Mouse (Mus musculus) hindbrain, embryonic 15.5 days (tissue): ENCODE measurements at regions not wholly inside any gene's neighbourhood (a gene's known extent, or its start where the extent isn't known, plus 50 kb on each side); places are given as distances from the start of the nearest gene placed in this dataset.

Experiments
- ATAC-seq: fragments of 200-750 bp; cut with Nextera tagmentation; 2 replicates; pipeline ENCODE4 v1.8.0; 2017; ENCODE audit warnings: low read depth, moderate number of reproducible peaks, moderate TSS enrichment; ENCODE audit not compliant: low FRiP score
- H3K27ac ChIP-seq: fragments of 300-500 bp; sonication (generic); replicated peaks from 2 replicates; pipeline ENCODE4 v1.5.1; 2015; ENCODE audit warnings: mild to moderate bottlenecking, inconsistent platforms
- H3K27me3 ChIP-seq: fragments of 300-500 bp; sonication (generic); 2 replicates; pipeline ENCODE4 v1.6.1; 2015; ENCODE audit warnings: control low read depth, inconsistent platforms
- H3K36me3 ChIP-seq: fragments of 300-500 bp; sonication (generic); 2 replicates; pipeline ENCODE4 v1.6.1; 2015; ENCODE audit warnings: control low read depth, inconsistent platforms
- H3K4me1 ChIP-seq: fragments of 300-500 bp; sonication (generic); replicated peaks from 2 replicates; pipeline ENCODE4 v1.6.1; 2015; ENCODE audit warnings: control low read depth, inconsistent platforms
- H3K4me2 ChIP-seq: fragments of 300-500 bp; sonication (generic); 2 replicates; pipeline ENCODE4 v1.6.1; 2015; ENCODE audit warnings: moderate library complexity, mild to moderate bottlenecking, inconsistent platforms
- H3K4me3 ChIP-seq: fragments of 300-500 bp; sonication (generic); 2 replicates; pipeline ENCODE4 v1.5.1; 2015; ENCODE audit warnings: mild to moderate bottlenecking, inconsistent platforms
- H3K9ac ChIP-seq: fragments of 300-500 bp; sonication (generic); 2 replicates; pipeline ENCODE4 v1.6.1; 2015; ENCODE audit warnings: inconsistent platforms
- H3K9me3 ChIP-seq: fragments of 300-500 bp; sonication (generic); 2 replicates; pipeline ENCODE4 v1.6.1; 2016; ENCODE audit warnings: control low read depth, inconsistent platforms
- WGBS: fragments of 180-500 bp; shearing (Covaris S2); methylation state at CpG from one replicate; pipeline ENCODE4 v1.1.7; 2015; 5-methylcytosine and 5-hydroxymethylcytosine counted together

DNA sequence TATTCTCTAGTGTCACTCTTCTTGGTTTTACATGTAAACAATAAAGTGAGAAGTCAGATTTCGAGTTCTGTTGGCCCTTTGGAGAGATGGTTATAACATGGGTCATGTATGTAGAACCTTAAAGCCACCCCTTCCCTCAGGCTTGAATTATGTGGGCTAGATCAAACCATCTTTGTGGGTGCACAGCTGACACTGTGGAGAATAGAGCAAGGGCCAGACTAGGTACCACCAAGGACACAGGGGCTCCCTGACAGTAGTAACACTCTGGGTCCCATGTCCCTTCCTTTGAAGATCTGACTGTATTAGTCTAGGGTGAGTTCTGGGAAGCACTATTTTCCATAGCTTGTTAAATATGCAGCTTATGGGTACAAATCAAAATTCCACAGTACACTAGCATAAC, 156.2 kb downstream of the Fam124b start:
- Histone ChIP-seq H3K9ac (no peak overlapping the region), H3K27ac (0 out of 2 replicates have a peak overlapping the region, but pooled peaks have one; percentile 15), H3K4me2 (no peak overlapping the region), H3K4me3 (no peak overlapping the region), H3K27me3 (no peaks in the 10 kb centered on the region), H3K9me3 (no peaks in the 10 kb centered on the region), H3K36me3 (no peaks in the 10 kb centered on the region), H3K4me1 (no peaks in the 10 kb centered on the region)
- WGBS = 83% methylated on average over 1 of the region's 1 CpGs
- ATAC-seq = no peak

DNA sequence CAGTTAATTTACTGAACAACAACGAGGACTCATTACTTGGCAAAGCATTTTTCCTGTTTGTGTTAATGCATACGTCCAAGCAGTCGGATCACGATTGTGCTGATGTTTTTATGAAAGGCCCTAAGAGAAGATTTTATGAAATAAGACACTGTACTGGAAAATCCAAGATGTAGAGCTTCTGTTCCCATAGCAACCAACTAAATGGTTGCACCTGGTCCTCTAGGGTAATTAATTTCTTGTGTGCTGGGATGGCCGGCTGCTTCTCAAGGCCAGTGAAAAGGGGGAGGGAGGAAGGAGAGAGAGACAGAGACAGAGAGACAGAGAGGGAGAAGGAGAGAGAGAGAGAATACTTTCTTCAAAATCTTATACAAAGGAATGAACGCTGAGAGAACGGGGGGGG, 156.6 kb downstream of the Fam124b start:
- Histone ChIP-seq H3K9me3 (no peaks in the 10 kb centered on the region), H3K27me3 (no peaks in the 10 kb centered on the region), H3K4me1 (no peaks in the 10 kb centered on the region), H3K27ac (no peak overlapping the region), H3K9ac (no peak overlapping the region), H3K36me3 (no peaks in the 10 kb centered on the region), H3K4me2 (no peak overlapping the region), H3K4me3 (no peak overlapping the region)
- 0 out of 2 replicates have a peak, but pooled peaks have one; percentile 34 for ATAC-seq
- 53% methylated on average over 7 of the region's 7 CpGs for WGBS

DNA sequence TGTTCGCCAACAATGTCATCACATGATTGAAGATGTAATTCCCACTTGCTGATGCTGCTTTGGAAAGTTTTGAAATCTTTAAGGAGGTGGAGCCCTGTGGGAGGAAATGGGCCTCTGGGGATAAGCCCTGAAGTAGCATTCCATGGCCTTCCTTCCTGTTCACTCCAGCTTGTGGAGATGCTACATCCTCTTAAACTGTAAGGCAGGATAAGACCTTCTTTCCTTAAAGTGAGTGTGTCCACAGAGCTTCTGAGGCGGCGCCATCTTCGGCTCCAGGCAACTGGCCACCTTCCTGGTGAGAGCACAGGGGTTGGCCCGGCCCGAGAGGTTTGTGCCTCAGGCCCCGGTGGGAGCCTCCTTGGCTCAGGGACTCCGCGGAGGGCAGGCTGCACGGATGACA, 173.1 kb downstream of the Fam124b start:
- Histone ChIP-seq H3K4me1 (no peaks in the 10 kb centered on the region), H3K9me3 (no peaks in the 10 kb centered on the region), H3K4me3 (no peak overlapping the region), H3K36me3 (no peaks in the 10 kb centered on the region), H3K4me2 (no peak overlapping the region), H3K27me3 (no peaks in the 10 kb centered on the region), H3K9ac (no peak overlapping the region), H3K27ac (no peak overlapping the region)
- 95% methylated on average over 10 of the region's 10 CpGs for WGBS
- ATAC-seq = no peak

DNA sequence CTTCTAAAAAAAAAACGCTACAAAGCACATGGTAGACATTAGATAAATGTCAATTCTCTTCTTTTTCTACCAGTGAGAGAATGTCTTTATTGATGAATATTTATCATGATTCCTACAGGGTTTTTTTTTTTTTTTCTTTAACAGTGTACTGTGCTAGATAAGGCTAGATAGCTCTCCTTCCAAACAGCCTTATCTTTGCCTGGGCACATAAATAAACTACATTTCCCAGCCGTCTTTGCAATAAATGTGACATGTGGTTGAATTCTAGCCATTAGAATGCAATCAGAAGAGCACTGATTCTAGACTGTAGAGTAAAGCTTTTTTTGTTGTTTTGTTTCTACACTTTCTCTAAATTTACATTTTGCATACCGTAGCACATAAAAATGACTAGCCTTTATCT, 177.9 kb downstream of the Fam124b start:
- no peak overlapping the region for H3K27ac ChIP-seq
- no peaks in the 10 kb centered on the region for H3K36me3 ChIP-seq
- no peak overlapping the region for H3K9ac ChIP-seq
- no peaks in the 10 kb centered on the region for H3K9me3 ChIP-seq
- 92% methylated on average over 3 of the region's 3 CpGs for WGBS
- H3K4me1 ChIP-seq = no peaks in the 10 kb centered on the region
- no peak for ATAC-seq
- H3K4me2 ChIP-seq = no peak overlapping the region
- no peaks in the 10 kb centered on the region for H3K27me3 ChIP-seq
- no peak overlapping the region for H3K4me3 ChIP-seq

DNA sequence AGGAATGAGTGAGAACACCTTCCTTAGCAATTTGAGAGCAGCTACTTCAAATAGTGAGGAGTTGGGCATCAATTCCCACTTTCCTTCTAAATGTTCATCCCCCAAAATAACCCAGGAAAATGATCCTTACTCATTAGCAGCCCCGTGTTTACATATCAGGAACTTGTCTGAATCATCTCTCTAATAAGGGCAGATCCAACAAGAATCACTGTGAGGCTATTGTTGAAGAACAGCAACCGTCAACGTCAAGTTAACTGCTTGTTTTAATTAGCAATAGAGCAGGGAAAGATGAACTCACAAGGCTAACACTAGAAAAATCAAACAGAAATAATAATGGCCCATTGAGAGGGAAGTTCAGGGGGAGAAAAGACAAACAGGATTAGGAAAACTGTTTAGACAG, 178.4 kb downstream of the Fam124b start:
- WGBS = 60% methylated on average over 3 of the region's 3 CpGs
- no peak for ATAC-seq
- no peak overlapping the region for H3K27ac ChIP-seq

DNA sequence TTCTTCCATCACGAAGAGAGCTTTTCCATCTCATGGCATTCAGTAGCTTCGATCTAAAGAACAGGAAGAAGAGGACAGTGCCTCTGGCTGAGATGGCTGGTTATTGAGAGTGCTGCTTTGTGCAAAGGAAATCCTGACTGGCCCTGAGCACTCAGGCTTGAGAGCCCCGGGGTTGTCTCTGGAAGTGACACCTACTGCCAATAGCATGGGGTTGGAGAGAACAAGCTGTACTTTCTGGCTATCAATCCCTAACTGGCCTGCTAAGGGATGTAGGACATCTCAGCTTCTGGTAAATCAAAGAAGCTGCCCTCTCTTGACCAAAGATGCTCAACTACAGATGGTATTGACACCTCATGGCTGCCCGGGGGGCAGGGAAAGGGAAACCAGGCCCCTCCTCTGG, 178.2 kb upstream of the Serpine2 start:
- no peaks in the 10 kb centered on the region for H3K9me3 ChIP-seq
- H3K36me3 ChIP-seq = no peaks in the 10 kb centered on the region
- H3K27me3 ChIP-seq = no peaks in the 10 kb centered on the region
- H3K4me2 ChIP-seq = no peak overlapping the region
- no peak overlapping the region for H3K9ac ChIP-seq
- H3K27ac ChIP-seq = no peak overlapping the region
- no peak for ATAC-seq
- no peaks in the 10 kb centered on the region for H3K4me1 ChIP-seq
- H3K4me3 ChIP-seq = no peak overlapping the region
- WGBS = 86% methylated on average over 4 of the region's 4 CpGs

More for the DNA sequence above, 178.4 kb downstream of the Fam124b start:
- H3K4me2 ChIP-seq = no peak overlapping the region
- H3K9ac ChIP-seq = no peak overlapping the region
- no peak overlapping the region for H3K4me3 ChIP-seq
- H3K9me3 ChIP-seq = no peaks in the 10 kb centered on the region
- no peaks in the 10 kb centered on the region for H3K4me1 ChIP-seq
- no peaks in the 10 kb centered on the region for H3K36me3 ChIP-seq
- H3K27me3 ChIP-seq = no peaks in the 10 kb centered on the region

DNA sequence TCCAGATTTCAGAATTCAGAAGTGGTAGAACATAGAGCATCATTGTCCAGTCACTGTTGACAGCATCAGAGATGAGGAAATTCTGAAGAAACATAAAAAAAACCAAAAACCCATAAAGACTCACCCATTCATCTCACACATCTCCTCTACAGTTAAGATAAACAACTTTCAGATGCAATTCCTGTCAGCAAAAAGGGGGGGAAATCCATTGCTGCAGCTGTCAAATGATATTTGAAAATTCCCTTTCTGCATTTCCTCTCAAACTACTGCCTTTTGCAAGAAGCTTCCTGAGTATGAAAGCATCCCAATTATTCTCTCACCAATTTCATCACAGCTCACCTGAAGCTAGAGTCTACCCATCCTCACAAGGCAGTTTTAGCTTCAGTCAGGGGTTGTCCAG, 177.1 kb upstream of the Serpine2 start:
- no peaks in the 10 kb centered on the region for H3K27me3 ChIP-seq
- no peak for ATAC-seq
- no peaks in the 10 kb centered on the region for H3K9me3 ChIP-seq
- H3K9ac ChIP-seq = no peak overlapping the region
- peaks cover 8% of the 10 kb centered on the region for H3K4me1 ChIP-seq
- no peak overlapping the region for H3K4me2 ChIP-seq
- H3K4me3 ChIP-seq = no peak overlapping the region
- no peaks in the 10 kb centered on the region for H3K36me3 ChIP-seq
- H3K27ac ChIP-seq = no peak overlapping the region

DNA sequence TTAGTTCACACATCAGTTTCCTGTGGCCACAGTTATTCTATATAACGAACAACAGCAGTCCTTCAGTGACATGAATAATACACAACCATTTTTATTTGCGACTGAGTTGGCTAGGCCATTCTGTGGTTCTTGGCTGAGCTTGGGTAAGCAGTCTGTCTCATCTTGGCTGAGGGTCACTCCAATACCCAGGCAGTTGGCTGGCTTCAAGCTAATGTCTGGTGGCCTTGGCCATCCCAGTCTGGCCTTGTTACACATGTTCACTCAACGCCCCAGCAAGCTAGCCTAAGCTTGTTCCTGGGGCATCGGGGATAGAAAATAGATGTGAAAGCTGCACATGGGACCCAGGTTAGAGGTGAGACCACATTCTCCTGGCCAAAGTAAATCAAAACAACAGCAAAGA, 175.5 kb upstream of the Serpine2 start:
- Histone ChIP-seq H3K9me3 (no peaks in the 10 kb centered on the region), H3K27me3 (no peaks in the 10 kb centered on the region), H3K4me3 (no peak overlapping the region), H3K9ac (no peak overlapping the region), H3K4me2 (no peak overlapping the region), H3K36me3 (no peaks in the 10 kb centered on the region), H3K4me1 (peaks cover 17% of the 10 kb centered on the region), H3K27ac (no peak overlapping the region)
- 95% methylated on average over 4 of the region's 4 CpGs for WGBS
- ATAC-seq = no peak

DNA sequence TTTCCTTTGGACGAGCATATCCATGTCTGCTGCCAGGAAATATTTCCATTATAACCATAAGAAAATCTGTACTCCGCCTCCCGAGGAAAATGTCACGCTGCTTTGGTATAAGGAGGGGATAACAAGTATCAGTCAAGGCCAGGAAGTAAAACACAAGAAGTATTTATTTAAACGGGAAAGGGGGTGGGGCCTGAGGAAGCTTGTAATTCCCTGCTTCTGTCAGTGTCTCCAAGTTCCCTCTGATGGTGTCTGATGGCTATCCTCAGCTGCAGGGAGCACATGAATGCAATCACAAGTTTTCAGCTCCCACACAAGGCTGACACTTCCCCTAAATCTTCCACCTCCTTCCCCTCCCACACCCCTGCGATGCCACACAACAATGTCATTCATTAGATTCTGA, 172.5 kb upstream of the Serpine2 start:
- Histone ChIP-seq H3K27me3 (no peaks in the 10 kb centered on the region), H3K9ac (no peak overlapping the region), H3K36me3 (no peaks in the 10 kb centered on the region), H3K9me3 (no peaks in the 10 kb centered on the region), H3K4me2 (no peak overlapping the region), H3K4me3 (no peak overlapping the region), H3K27ac (no peak overlapping the region), H3K4me1 (peaks cover 17% of the 10 kb centered on the region)
- WGBS = 28% methylated on average over 6 of the region's 6 CpGs
- ATAC-seq = peak; percentile 42; the same call in 1 of the 2 replicates

DNA sequence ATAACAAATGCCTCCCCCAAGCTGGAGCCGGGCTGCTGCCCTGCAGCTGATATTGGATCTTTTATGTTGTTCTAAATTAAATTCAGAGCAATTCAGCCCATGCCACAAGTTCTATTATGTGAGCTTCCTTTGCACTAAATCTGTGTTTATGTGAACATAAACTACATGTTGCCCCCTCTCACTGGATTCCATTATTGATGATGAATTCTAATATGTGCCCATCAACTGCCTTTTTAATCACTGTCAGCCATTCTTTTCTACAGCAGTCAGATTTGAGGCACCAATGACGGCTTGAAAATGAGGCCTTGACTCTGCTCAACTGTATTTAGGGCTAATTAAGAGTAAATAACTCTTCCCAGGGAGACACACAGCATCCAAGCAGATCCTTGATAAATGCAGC, 172.1 kb upstream of the Serpine2 start:
- 18% methylated on average over 2 of the region's 2 CpGs for WGBS
- H3K27ac ChIP-seq = no peak overlapping the region
- peaks cover 17% of the 10 kb centered on the region for H3K4me1 ChIP-seq
- H3K36me3 ChIP-seq = no peaks in the 10 kb centered on the region
- H3K9me3 ChIP-seq = no peaks in the 10 kb centered on the region
- peak; percentile 45; the same call in 1 of the 2 replicates for ATAC-seq
- H3K4me3 ChIP-seq = no peak overlapping the region
- no peaks in the 10 kb centered on the region for H3K27me3 ChIP-seq
- H3K4me2 ChIP-seq = no peak overlapping the region
- no peak overlapping the region for H3K9ac ChIP-seq

DNA sequence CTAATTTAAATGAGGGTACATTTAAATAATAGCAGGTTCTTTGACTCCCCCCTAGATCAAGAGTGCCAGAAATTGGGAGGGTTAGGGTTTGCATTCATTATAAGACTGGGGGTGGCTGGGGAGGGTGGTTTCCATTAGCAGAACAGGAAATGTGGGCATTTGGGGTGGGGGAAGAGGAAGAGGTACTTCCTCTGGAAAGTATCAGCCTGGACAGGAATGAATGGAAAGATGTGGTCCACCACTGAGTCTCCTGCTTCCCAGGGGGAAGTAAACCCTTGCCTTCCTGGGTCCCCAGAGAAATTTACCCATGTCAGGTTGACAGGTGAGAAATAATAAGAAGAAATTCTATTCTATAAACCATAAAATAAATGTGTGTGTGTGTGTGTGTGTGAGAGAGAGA, 171.5 kb upstream of the Serpine2 start:
- Histone ChIP-seq H3K4me3 (no peak overlapping the region), H3K27me3 (no peaks in the 10 kb centered on the region), H3K9me3 (no peaks in the 10 kb centered on the region), H3K4me2 (no peak overlapping the region), H3K36me3 (no peaks in the 10 kb centered on the region), H3K4me1 (peaks cover 17% of the 10 kb centered on the region), H3K9ac (no peak overlapping the region), H3K27ac (no peak overlapping the region)
- ATAC-seq = no peak

DNA sequence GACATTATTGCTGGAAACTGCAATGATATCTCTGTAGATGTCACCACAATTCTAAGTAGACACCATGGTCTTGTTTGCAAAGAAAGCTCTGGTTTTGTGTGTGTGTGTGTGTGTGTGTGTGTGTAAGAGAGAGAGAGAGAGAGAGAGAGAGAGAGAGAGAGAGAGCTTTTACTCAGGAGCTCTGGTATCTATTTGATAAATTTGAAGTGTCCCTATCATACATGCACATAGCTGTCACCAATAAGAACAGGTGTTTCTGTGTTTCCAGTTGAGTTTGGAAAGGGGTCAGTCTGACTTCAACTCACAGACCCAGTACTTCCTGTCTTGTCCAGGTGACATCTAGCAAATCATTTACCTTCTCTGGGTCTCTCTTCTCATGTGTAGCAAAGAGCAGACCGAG, 169.7 kb upstream of the Serpine2 start:
- Histone ChIP-seq H3K27ac (no peak overlapping the region), H3K4me1 (peaks cover 17% of the 10 kb centered on the region), H3K4me2 (no peak overlapping the region), H3K9ac (no peak overlapping the region), H3K27me3 (no peaks in the 10 kb centered on the region), H3K9me3 (no peaks in the 10 kb centered on the region), H3K36me3 (no peaks in the 10 kb centered on the region), H3K4me3 (no peak overlapping the region)
- 84% methylated on average over 1 of the region's 1 CpGs for WGBS
- no peak for ATAC-seq

DNA sequence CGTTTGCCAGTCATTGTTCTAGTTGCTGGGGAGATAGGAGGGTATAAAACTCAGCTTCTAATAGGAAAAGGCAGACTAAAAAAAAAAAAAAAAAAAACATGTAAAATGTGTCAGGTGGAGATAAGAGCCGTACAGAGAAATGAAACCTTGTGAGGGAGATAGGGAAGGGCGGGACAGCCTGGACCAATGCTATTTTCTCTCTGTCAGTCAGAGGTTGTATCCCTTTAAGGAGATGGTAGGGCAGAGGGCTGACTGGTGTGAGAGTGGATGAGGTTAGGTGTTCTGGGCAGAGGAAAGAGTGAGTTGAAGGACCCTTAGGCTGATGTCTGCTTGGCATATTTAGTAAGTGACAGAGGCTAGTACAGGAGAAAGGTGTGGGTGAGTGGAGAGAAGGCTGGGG, 169.2 kb upstream of the Serpine2 start:
- Histone ChIP-seq H3K27me3 (no peaks in the 10 kb centered on the region), H3K36me3 (no peaks in the 10 kb centered on the region), H3K9me3 (no peaks in the 10 kb centered on the region), H3K4me1 (peaks cover 17% of the 10 kb centered on the region), H3K27ac (no peak overlapping the region), H3K4me2 (no peak overlapping the region), H3K9ac (no peak overlapping the region), H3K4me3 (no peak overlapping the region)
- no peak for ATAC-seq
- WGBS = 77% methylated on average over 3 of the region's 3 CpGs
